Mouse (Mus musculus): Measurements from ENCODE around the gene Prr5.

DNA sequence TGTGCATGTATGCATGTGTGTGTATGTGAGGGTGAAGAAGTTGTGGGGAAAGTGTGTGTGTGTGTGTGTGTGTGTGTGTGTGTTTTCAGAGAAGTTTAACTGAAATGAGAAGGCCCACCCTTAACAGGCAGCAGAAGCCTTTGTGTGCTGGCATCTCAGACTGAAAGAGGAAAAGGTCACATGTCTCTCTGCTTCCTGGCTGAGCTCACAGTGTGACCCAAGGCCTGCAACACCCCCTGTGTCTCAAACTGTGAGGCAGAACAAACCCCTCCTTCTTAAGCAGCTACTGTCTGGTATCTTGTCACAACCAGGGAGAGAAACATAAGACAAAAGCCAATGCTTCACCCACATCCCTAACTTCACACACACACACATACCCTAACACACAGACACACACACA is 31.0 kb upstream of the Prr5 start:
- TF ChIP-seq POLR2AphosphoS5 (IDR thresholded peaks at IDR 0.05; ENCODE audit: insufficient replicate concordance, low read depth, low read length) (no peak), CTCF (IDR thresholded peaks at IDR 0.05; ENCODE audit: low read depth, low read length) (no peak), TAL1 (conservative IDR thresholded peaks at IDR 0.05; ENCODE audit: low read depth, low read length) (no peak)
